Mouse (Mus musculus) liver, adult 2 months (tissue): ENCODE results near the gene Serinc3. TPM values are rescaled to one million over a fixed set of nuclear protein-coding genes. Genes with fewer than 3 reads are reported as not detected.
A peak's percentile ranks its signal among the peaks of the same experiment; 100 is the strongest.

Source experiments
- DNase-seq: peaks from one replicate; pipeline ENCODE4 v3.0.0-alpha.2; 2011; ENCODE audit warnings: low read depth, low spot score; ENCODE audit errors: extremely low read depth
- H3K27ac ChIP-seq: fragments of 200-500 bp; replicated peaks from 2 replicates; pipeline ENCODE4 v1.5.1; 2012; ENCODE audit warnings: low read depth, mild to moderate bottlenecking, control low read depth, inconsistent platforms, low read length; ENCODE audit not compliant: insufficient read depth
- H3K27me3 ChIP-seq: fragments of 200-500 bp; 2 replicates; pipeline ENCODE4 v1.6.1; 2012; ENCODE audit warnings: mild to moderate bottlenecking, moderate library complexity, low read length, inconsistent platforms; ENCODE audit not compliant: control insufficient read depth, insufficient read depth
- H3K36me3 ChIP-seq: fragments of 200-500 bp; 2 replicates; pipeline ENCODE4 v1.6.1; 2012; ENCODE audit warnings: low read length, inconsistent platforms; ENCODE audit not compliant: control insufficient read depth, insufficient read depth
- H3K4me1 ChIP-seq: fragments of 200-500 bp; 2 replicates; pipeline ENCODE4 v1.6.1; 2011; ENCODE audit warnings: low read length; ENCODE audit not compliant: control insufficient read depth, insufficient read depth
- H3K4me3 ChIP-seq: fragments of 200-500 bp; 2 replicates; pipeline ENCODE4 v1.5.1; 2011; ENCODE audit warnings: low read depth, mild to moderate bottlenecking, control low read depth, low read length, moderate library complexity; ENCODE audit not compliant: insufficient read depth
- H3K79me2 ChIP-seq: fragments of 200-500 bp; 2 replicates; pipeline ENCODE4 v1.6.1; 2012; ENCODE audit warnings: inconsistent platforms, mild to moderate bottlenecking, low read length, moderate library complexity; ENCODE audit not compliant: control insufficient read depth, insufficient read depth
- H3K9ac ChIP-seq: fragments of 200-500 bp; 2 replicates; pipeline ENCODE4 v1.6.1; 2012; ENCODE audit warnings: low read depth, mild to moderate bottlenecking, control low read depth, inconsistent platforms, low read length
- CTCF ChIP-seq: fragments of 200-500 bp; IDR thresholded peaks from 2 replicates; pipeline ENCODE4 v1.5.1; 2011; ENCODE audit warnings: low read depth, low read length, control low read depth
- POLR2A ChIP-seq: fragments of 200-500 bp; IDR thresholded peaks from 2 replicates; pipeline ENCODE4 v1.6.1; 2011; ENCODE audit warnings: low read length, control low read depth; ENCODE audit not compliant: insufficient read depth; ENCODE audit errors: extremely low read depth
- WGBS: fragments of 180-500 bp; shearing (Covaris S2); methylation state at CpG from one replicate; pipeline ENCODE4 v1.1.7; 2018; 5-methylcytosine and 5-hydroxymethylcytosine counted together
- polyA plus RNA-seq: library from polyadenylated mRNA; depleted of rRNA; stranded (reverse); fragments of >200 nt; gene quantifications from 2 replicates; pipeline ENCODE4 v1.2.3, GENCODE M21; 2012
- total RNA-seq: library from RNA; depleted of rRNA; stranded (reverse); fragments of >200 nt; gene quantifications from 2 replicates; pipeline ENCODE4 v1.2.3, GENCODE M21; 2014

Serinc3 gene
- total and polyA plus RNA-seq, 2 experiments, result 122 to 123 TPM

DNA sequence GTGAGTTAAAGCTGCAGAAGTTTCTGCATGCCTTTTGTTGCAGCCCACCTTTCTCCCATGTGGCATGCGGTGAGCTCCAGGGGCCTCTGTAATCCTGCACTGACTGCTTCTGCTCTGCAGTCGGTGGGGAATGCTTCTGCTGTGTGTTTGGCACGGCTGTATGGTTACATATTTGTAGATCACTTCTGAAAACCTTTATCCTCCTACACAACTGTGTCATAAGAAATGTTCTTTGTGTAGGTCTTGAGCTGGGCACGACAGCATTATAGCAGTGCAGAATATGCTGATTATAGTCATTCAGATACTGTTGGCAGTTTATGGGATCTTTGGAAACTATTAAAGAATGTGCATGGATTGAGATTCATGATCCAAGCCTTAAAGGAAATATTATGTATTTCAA, 40.4 kb upstream of the Serinc3 start:
- Histone ChIP-seq H3K9ac (no peak overlapping the region), H3K4me1 (peaks cover 15% of the 10 kb centered on the region), H3K27ac (peak overlapping the region; percentile 44), H3K36me3 (no peaks in the 10 kb centered on the region), H3K4me3 (no peak overlapping the region), H3K27me3 (no peaks in the 10 kb centered on the region), H3K79me2 (peaks cover 17% of the 10 kb centered on the region; the same call in 1 of the 2 replicates)
- DNase-seq, result no peak
- TF ChIP-seq POLR2A (no peak), CTCF (no peak)
- 40% methylated on average over 4 of the region's 4 CpGs for WGBS

DNA sequence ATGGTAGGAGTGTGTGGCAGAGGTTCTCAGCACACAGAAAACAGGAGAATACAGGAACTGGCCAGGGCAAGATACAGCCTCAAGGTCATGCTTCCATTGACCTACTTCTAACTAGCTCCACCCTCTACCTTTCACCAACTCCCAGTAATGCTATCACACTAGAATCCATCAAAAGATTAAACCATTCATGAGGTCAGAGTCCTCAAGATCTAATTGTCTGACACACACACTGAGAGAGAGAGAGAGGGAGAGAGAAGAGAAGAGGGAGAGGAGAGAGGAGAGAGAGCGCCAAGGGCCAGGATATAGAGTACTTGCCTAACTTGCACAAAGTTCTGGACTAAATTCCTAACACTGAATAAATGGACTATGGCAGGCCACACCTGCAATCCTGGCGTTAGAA, 37.4 kb upstream of the Serinc3 start:
- Histone ChIP-seq H3K27me3 (no peaks in the 10 kb centered on the region), H3K36me3 (no peaks in the 10 kb centered on the region), H3K27ac (no peak overlapping the region), H3K9ac (no peak overlapping the region), H3K79me2 (peaks cover 24% of the 10 kb centered on the region), H3K4me3 (no peak overlapping the region), H3K4me1 (peaks cover 15% of the 10 kb centered on the region)
- 81% methylated on average over 2 of the region's 2 CpGs for WGBS
- DNase-seq, result peak; percentile 52
- TF ChIP-seq POLR2A (no peak), CTCF (no peak)

DNA sequence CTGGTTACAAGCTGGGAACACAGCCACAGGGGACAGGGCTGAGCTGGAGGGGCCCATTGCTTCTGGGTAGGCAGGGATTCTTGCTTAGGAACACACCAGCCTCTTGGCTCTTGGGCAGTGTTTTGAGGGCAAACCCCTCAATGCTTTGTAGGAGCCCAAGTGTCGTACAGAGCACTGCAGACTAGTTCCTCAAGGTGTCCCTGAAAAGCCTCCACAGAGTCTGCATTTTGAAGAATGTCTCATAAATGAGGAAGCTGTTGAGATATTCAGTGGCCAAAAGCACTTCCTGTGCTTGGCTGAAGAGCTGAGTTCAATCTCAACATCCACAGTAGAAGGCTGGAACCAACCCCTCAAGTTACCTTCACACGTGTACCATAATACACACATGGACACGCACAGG, 31.8 kb upstream of the Serinc3 start:
- Histone ChIP-seq H3K4me3 (no peak overlapping the region), H3K36me3 (no peaks in the 10 kb centered on the region), H3K79me2 (peaks cover 35% of the 10 kb centered on the region), H3K4me1 (peaks cover 6% of the 10 kb centered on the region), H3K9ac (no peak overlapping the region), H3K27me3 (no peaks in the 10 kb centered on the region), H3K27ac (peak overlapping the region; percentile 5; the same call in 1 of the 2 replicates)
- 77% methylated on average over 3 of the region's 3 CpGs for WGBS
- TF ChIP-seq POLR2A (no peak), CTCF (no peak)
- DNase-seq, result peak; percentile 35

DNA sequence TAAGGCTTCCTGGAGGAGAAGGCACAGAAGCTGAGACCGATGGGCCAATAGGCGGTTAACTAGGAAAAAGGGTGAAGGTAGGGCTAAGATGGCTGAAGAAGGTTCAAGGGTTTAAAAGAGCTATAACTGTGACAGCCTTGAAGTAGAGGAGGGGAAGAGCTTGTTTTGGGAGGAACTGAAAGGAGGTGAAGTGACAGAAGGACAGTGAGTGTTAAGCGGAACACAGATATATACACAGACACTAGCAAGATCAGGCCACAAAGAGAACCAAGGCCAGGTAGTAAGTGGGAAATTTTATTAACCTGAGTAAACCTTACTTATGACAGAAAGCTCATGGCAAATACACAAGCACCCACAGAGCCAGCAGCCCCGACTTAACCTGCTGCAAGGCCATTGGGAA, 31.4 kb upstream of the Serinc3 start:
- WGBS, result 83% methylated on average over 4 of the region's 4 CpGs

DNA sequence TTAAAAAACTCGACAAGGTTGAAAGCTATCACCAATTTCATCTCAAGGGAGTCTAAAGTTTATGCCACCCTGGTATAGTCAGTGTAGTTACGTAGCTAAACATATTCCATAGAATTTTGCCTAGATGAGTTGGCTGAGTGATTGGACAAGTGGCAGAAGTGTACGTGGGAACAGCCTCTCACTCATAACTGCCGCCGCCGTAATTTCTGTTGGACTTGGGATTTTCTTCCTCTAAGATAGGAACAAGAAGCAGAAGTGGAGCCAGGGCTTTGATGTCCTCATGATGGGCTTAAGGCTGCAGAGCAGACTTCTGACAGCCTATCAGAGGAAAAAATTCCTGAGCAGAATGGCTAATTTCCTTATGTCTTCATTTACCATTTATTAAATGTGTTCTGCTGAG, 30.7 kb upstream of the Serinc3 start:
- 82% methylated on average over 6 of the region's 6 CpGs for WGBS
- Histone ChIP-seq H3K4me1 (peaks cover 6% of the 10 kb centered on the region), H3K9ac (no peak overlapping the region), H3K27ac (0 out of 2 replicates have a peak overlapping the region, but pooled peaks have one; percentile 16), H3K4me3 (no peak overlapping the region), H3K79me2 (peaks cover 31% of the 10 kb centered on the region), H3K36me3 (no peaks in the 10 kb centered on the region), H3K27me3 (no peaks in the 10 kb centered on the region)
- no peak for TF ChIP-seq CTCF
- TF ChIP-seq POLR2A, result no peak
- DNase-seq, result no peak

More for the DNA sequence above, 31.4 kb upstream of the Serinc3 start:
- no peak overlapping the region for H3K9ac ChIP-seq
- peaks cover 34% of the 10 kb centered on the region for H3K79me2 ChIP-seq
- TF ChIP-seq POLR2A (no peak), CTCF (no peak)
- DNase-seq, result no peak
- no peak overlapping the region for H3K4me3 ChIP-seq
- no peaks in the 10 kb centered on the region for H3K27me3 ChIP-seq
- H3K36me3 ChIP-seq, result no peaks in the 10 kb centered on the region
- peaks cover 6% of the 10 kb centered on the region for H3K4me1 ChIP-seq
- peak overlapping the region; percentile 5; the same call in 1 of the 2 replicates for H3K27ac ChIP-seq

DNA sequence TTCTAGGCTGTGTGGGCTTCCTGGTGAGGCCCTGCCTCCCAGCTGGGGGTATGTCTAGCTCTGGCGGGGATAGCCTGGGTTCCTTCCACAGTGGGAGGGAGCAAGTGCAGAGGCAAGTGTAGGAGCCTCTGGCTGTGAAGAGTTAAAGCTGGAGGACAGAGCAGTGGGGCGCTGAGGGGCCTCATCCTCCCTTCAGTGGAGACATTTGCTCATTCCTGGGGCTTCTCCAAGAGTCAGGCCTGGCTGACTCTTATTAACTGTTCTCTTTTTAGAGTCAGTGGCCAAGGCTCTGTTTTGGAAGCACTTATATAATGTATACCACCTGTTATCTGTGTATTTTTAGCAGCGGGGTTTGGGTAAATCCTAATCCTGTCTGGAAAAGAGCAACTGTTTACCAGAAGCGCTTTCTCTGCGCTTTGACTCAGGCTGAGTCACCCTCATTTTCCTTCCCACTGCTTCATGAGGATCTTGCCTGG, 30.3 kb upstream of the Serinc3 start:
- DNase-seq, result no peak
- peak overlapping the region; percentile 40; the same call in 1 of the 2 replicates for H3K27ac ChIP-seq

More for the DNA sequence above, 30.3 kb upstream of the Serinc3 start:
- H3K4me3 ChIP-seq, result no peak overlapping the region
- H3K9ac ChIP-seq, result no peak overlapping the region
- H3K79me2 ChIP-seq, result peaks cover 28% of the 10 kb centered on the region
- no peaks in the 10 kb centered on the region for H3K27me3 ChIP-seq
- TF ChIP-seq CTCF (no peak), POLR2A (no peak)
- 83% methylated on average over 5 of the region's 5 CpGs for WGBS
- peaks cover 6% of the 10 kb centered on the region for H3K4me1 ChIP-seq
- no peaks in the 10 kb centered on the region for H3K36me3 ChIP-seq
